Comparison of ENCODE assay signal across 11 mouse cellular contexts in the genomic region with DNA sequence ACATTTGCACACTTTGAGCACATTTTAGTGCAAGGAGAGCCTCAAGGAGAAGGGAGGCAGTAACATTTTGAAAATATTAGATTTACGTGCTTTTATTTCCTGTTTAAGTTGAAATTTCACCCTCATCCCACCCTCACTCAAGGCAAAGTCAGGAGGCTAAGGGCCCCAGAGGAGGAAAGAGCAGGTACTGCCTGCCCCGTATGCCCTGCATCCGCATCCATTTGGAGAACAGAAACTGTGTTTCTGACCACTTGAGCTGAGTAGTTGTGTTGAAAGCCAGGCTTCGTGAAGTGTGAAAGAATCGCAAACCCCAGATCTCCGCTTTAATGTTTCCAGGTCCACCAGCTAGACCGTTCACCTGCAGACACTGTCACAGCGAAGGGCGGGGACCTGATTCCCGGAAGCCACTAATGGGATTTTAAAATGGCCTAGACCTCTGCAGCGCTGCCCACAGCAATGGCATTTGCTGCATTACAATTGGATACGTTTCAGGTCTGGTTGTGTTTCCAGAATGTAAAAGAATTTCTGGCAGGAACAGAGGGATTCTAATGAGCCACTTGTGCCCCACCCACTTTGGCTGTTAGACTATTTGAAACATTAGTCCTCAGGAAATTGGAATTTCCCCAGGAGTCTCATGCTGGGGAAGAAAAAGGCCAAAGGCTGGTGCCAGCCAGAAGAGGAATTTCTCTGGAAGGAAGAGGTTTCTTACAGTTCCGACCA. TPM values are rescaled to one million over a fixed set of nuclear protein-coding genes. Genes with fewer than 3 reads are reported as not detected.
DNase-seq lines count a peak whose midpoint lies in the region; ATAC-seq and TF ChIP-seq lines count a peak whose summit lies in the region.
"Had no signal": no experiment of that assay in that cellular context is flagged by ENCODE, and none has a peak within 500 bp of the region (broad histone marks: within the 10 kb centered on the region; RNA-seq: fewer than 3 reads in every experiment).

No protein-coding gene starts in this region.

- peak; percentile 10; the same call in 1 of the 2 replicates for ATAC-seq in forebrain, embryonic 13.5 days
- ATAC-seq in forebrain, embryonic 11.5 days (replicated peaks; ENCODE audit: low FRiP score) = no peak
- ATAC-seq in midbrain, postnatal 0 days (ENCODE audit: low FRiP score) = no peak
- ATAC-seq in midbrain, embryonic 15.5 days (replicated peaks) = no peak
- ATAC-seq in limb, embryonic 15.5 days (ENCODE audit: insufficient number of reproducible peaks, low FRiP score, low TSS enrichment, low read depth) = no peak
- ATAC-seq in activated CD4-positive, CD25-positive, alpha-beta regulatory T cell, adult 4 months = no peak

- 74% methylated on average over 13 of the region's 13 CpGs for WGBS in forebrain, embryonic 13.5 days
- WGBS in forebrain, embryonic 11.5 days = 85% methylated on average over 13 of the region's 13 CpGs
- WGBS in midbrain, postnatal 0 days = 73% methylated on average over 13 of the region's 13 CpGs
- WGBS in midbrain, embryonic 15.5 days = 81% methylated on average over 13 of the region's 13 CpGs
- 34% methylated on average over 13 of the region's 13 CpGs for WGBS in limb, embryonic 15.5 days

- H3K9me3 ChIP-seq in forebrain, embryonic 13.5 days (replicated peaks) = no peaks in the 10 kb centered on the region
- H3K9me3 ChIP-seq in forebrain, embryonic 11.5 days (ENCODE audit: control insufficient read depth, low read length) = no peaks in the 10 kb centered on the region
- H3K9me3 ChIP-seq in midbrain, postnatal 0 days (ENCODE audit: low read length) = no peaks in the 10 kb centered on the region
- H3K9me3 ChIP-seq in midbrain, embryonic 15.5 days = no peaks in the 10 kb centered on the region
- H3K9me3 ChIP-seq in limb, embryonic 15.5 days = no peaks in the 10 kb centered on the region
- H3K9me3 ChIP-seq: midbrain, embryonic 12.5 days had no signal

- no peak overlapping the region for H3K4me3 ChIP-seq in forebrain, embryonic 13.5 days
- H3K4me3 ChIP-seq in forebrain, embryonic 11.5 days (ENCODE audit: low read depth, low read length) = no peak overlapping the region
- no peak overlapping the region for H3K4me3 ChIP-seq in midbrain, postnatal 0 days (ENCODE audit: low read depth, low read length)
- H3K4me3 ChIP-seq in midbrain, embryonic 15.5 days = no peak overlapping the region
- H3K4me3 ChIP-seq in limb, embryonic 15.5 days = no peak overlapping the region
- H3K4me3 ChIP-seq: layer of hippocampus, adult 2 months; midbrain, embryonic 12.5 days had no signal

- intact Hi-C loops in left cerebral cortex, postnatal 36 days (cut with DNase I) = no loop called here

- no peak for DNase-seq in forebrain, embryonic 11.5 days (ENCODE audit: low spot score)
- DNase-seq in midbrain, postnatal 0 days (ENCODE audit: low spot score) = peak; percentile 34
- DNase-seq in ovary, postnatal 10 days (ENCODE audit: low spot score) = no peak
- no peak for DNase-seq in left cerebral cortex, postnatal 36 days (ENCODE audit: low spot score in 2 of 2)
- DNase-seq: heart, postnatal 4 days had no signal

- no peaks in the 10 kb centered on the region for H3K36me3 ChIP-seq in forebrain, embryonic 13.5 days (ENCODE audit: poor library complexity, severe bottlenecking)
- no peaks in the 10 kb centered on the region for H3K36me3 ChIP-seq in forebrain, embryonic 11.5 days (ENCODE audit: control insufficient read depth, insufficient read depth, low read length)
- H3K36me3 ChIP-seq in midbrain, postnatal 0 days (ENCODE audit: insufficient read depth, low read length) = no peaks in the 10 kb centered on the region
- no peaks in the 10 kb centered on the region for H3K36me3 ChIP-seq in midbrain, embryonic 15.5 days (replicated peaks)
- H3K36me3 ChIP-seq in limb, embryonic 15.5 days = no peaks in the 10 kb centered on the region
- H3K36me3 ChIP-seq: midbrain, embryonic 12.5 days had no signal

- no peak for TF ChIP-seq CTCF in midbrain, postnatal 0 days (IDR thresholded peaks at IDR 0.05)

- H3K27me3 ChIP-seq in forebrain, embryonic 13.5 days = no peaks in the 10 kb centered on the region
- no peaks in the 10 kb centered on the region for H3K27me3 ChIP-seq in forebrain, embryonic 11.5 days (ENCODE audit: control insufficient read depth, insufficient read depth, low read length)
- no peaks in the 10 kb centered on the region for H3K27me3 ChIP-seq in midbrain, postnatal 0 days (ENCODE audit: insufficient read depth, low read length)
- H3K27me3 ChIP-seq in midbrain, embryonic 15.5 days (replicated peaks) = no peaks in the 10 kb centered on the region
- H3K27me3 ChIP-seq in limb, embryonic 15.5 days = no peaks in the 10 kb centered on the region
- H3K27me3 ChIP-seq: midbrain, embryonic 12.5 days had no signal

- H3K9ac ChIP-seq in forebrain, embryonic 13.5 days = no peak overlapping the region
- H3K9ac ChIP-seq in forebrain, embryonic 11.5 days (ENCODE audit: low read length) = no peak overlapping the region
- H3K9ac ChIP-seq in midbrain, postnatal 0 days (replicated peaks; ENCODE audit: low read length, poor library complexity, severe bottlenecking) = no peak overlapping the region
- no peak overlapping the region for H3K9ac ChIP-seq in midbrain, embryonic 15.5 days
- no peak overlapping the region for H3K9ac ChIP-seq in limb, embryonic 15.5 days
- H3K9ac ChIP-seq: midbrain, embryonic 12.5 days had no signal

- peaks cover 8% of the 10 kb centered on the region; the same call in 1 of the 2 replicates for H3K4me1 ChIP-seq in forebrain, embryonic 13.5 days
- no peaks in the 10 kb centered on the region for H3K4me1 ChIP-seq in forebrain, embryonic 11.5 days (replicated peaks; ENCODE audit: control insufficient read depth, insufficient read depth, low read length)
- H3K4me1 ChIP-seq in midbrain, postnatal 0 days (ENCODE audit: insufficient read depth, low read length) = no peaks in the 10 kb centered on the region
- H3K4me1 ChIP-seq in midbrain, embryonic 15.5 days = no peaks in the 10 kb centered on the region
- peaks cover 12% of the 10 kb centered on the region for H3K4me1 ChIP-seq in limb, embryonic 15.5 days
- H3K4me1 ChIP-seq: midbrain, embryonic 12.5 days had no signal

- H3K27ac ChIP-seq in forebrain, embryonic 13.5 days = no peak overlapping the region
- H3K27ac ChIP-seq in forebrain, embryonic 11.5 days (ENCODE audit: low read depth, low read length) = no peak overlapping the region
- no peak overlapping the region for H3K27ac ChIP-seq in midbrain, postnatal 0 days (ENCODE audit: low read depth, low read length)
- no peak overlapping the region for H3K27ac ChIP-seq in midbrain, embryonic 15.5 days
- H3K27ac ChIP-seq in limb, embryonic 15.5 days = no peak overlapping the region
- H3K27ac ChIP-seq: layer of hippocampus, adult 2 months; midbrain, embryonic 12.5 days had no signal

- no peak overlapping the region for H3K4me2 ChIP-seq in forebrain, embryonic 13.5 days
- no peak overlapping the region for H3K4me2 ChIP-seq in forebrain, embryonic 11.5 days (ENCODE audit: low read depth, low read length, severe bottlenecking)
- no peak overlapping the region for H3K4me2 ChIP-seq in midbrain, postnatal 0 days (ENCODE audit: low read depth, low read length, poor library complexity, severe bottlenecking)
- no peak overlapping the region for H3K4me2 ChIP-seq in midbrain, embryonic 15.5 days
- peak overlapping the region; percentile 7; the same call in 1 of the 2 replicates for H3K4me2 ChIP-seq in limb, embryonic 15.5 days
- H3K4me2 ChIP-seq: midbrain, embryonic 12.5 days had no signal

RNA-seq across cellular contexts. Expression of gene Gpr39, which starts 11.1 kb away (rescaled TPM):
- 0.08 TPM in 1 of 2 replicates, not detected in the other for polyA plus RNA-seq in forebrain, embryonic 13.5 days (2015; fragmentation: Nextera tagmentation; extraction: Ambion mirVana)
- not detected in 2 replicates for polyA plus RNA-seq in forebrain, embryonic 11.5 days (2014; fragmentation: Nextera tagmentation; extraction: Ambion mirVana)
- 1.6 TPM in 1 of 2 replicates, not detected in the other for total RNA-seq in midbrain, postnatal 0 days (2014; rRNA removed)
- 0.06 TPM in 1 of 2 replicates, not detected in the other for polyA plus RNA-seq in midbrain, postnatal 0 days (2015; fragmentation: Nextera tagmentation; extraction: Ambion mirVana)
- polyA plus RNA-seq in midbrain, embryonic 15.5 days (2015; fragmentation: Nextera tagmentation; extraction: Ambion mirVana) = 0.11 TPM in 1 of 2 replicates, not detected in the other
- polyA plus RNA-seq in limb, embryonic 15.5 days (2015; fragmentation: Nextera tagmentation; extraction: Ambion mirVana) = 0.15 and 0.28 TPM in 2 replicates
- not detected for polyA plus RNA-seq in activated CD4-positive, CD25-positive, alpha-beta regulatory T cell, adult 4 months (2017; shearing (Covaris generic))
- not detected for total RNA-seq in left cerebral cortex, postnatal 36 days (2021)
- polyA plus RNA-seq: midbrain, embryonic 12.5 days had no signal
